ENCODE assay signal across 8 mouse cellular contexts in genomic region chr8:85433017-85433393, GRCm38 (mm10). TPM values are rescaled to one million over a fixed set of nuclear protein-coding genes. Genes with fewer than 3 reads are reported as not detected.
A peak's percentile ranks its signal among the peaks of the same experiment; 100 is the strongest.
DNase-seq lines count a peak whose midpoint lies in the region; ATAC-seq and TF ChIP-seq lines count a peak whose summit lies in the region.

No protein-coding gene starts in this region.

- no peak for TF ChIP-seq CTCF in bone marrow macrophage, adult 2 months (IDR thresholded peaks at IDR 0.05; ENCODE audit: low read depth, low read length)

- H3K9me3 ChIP-seq in heart, embryonic 14.5 days (ENCODE audit: control insufficient read depth, low read length) = no peaks in the 10 kb centered on the region
- no peaks in the 10 kb centered on the region for H3K9me3 ChIP-seq in hindbrain, embryonic 14.5 days (ENCODE audit: control insufficient read depth, low read length)
- no peaks in the 10 kb centered on the region for H3K9me3 ChIP-seq in midbrain, embryonic 11.5 days (ENCODE audit: control insufficient read depth, low read length)

- peak; percentile 10; the same call in 1 of the 2 replicates for ATAC-seq in heart, embryonic 14.5 days (ENCODE audit: insufficient number of reproducible peaks, insufficient read depth, low FRiP score, low read depth)
- peak; percentile 76 for ATAC-seq in hindbrain, embryonic 14.5 days (ENCODE audit: low FRiP score)
- peak; percentile 65 for ATAC-seq in midbrain, embryonic 11.5 days (ENCODE audit: low FRiP score)

- peak overlapping the region in 1 of 2 experiments; percentile 98; a peak in 3 of 4 replicates for H3K27ac ChIP-seq in heart, embryonic 14.5 days (replicated peaks in 1 of 2; ENCODE audit: control insufficient read depth in 1 of 2, insufficient read depth in 1 of 2, low read depth in 2 of 2, low read length in 2 of 2)
- H3K27ac ChIP-seq in bone marrow macrophage, adult 2 months (ENCODE audit: insufficient read depth, low read depth, low read length) = no peak overlapping the region
- peak overlapping the region; percentile 56 for H3K27ac ChIP-seq in hindbrain, embryonic 14.5 days
- H3K27ac ChIP-seq in midbrain, embryonic 11.5 days (ENCODE audit: low read depth, low read length) = no peak overlapping the region

- peak overlapping the region; percentile 61 for H3K4me2 ChIP-seq in heart, embryonic 14.5 days (ENCODE audit: low read length)
- H3K4me2 ChIP-seq in hindbrain, embryonic 14.5 days (replicated peaks) = peak overlapping the region; percentile 67
- H3K4me2 ChIP-seq in midbrain, embryonic 11.5 days = peak overlapping the region; percentile 52

- H3K4me3 ChIP-seq in heart, embryonic 14.5 days (ENCODE audit: control insufficient read depth in 1 of 2, insufficient read depth in 1 of 2, low read depth in 1 of 2, low read length in 2 of 2) = peak overlapping the region; percentile 91 to 99
- H3K4me3 ChIP-seq in bone marrow macrophage, adult 2 months (ENCODE audit: insufficient read depth, low read length) = peak overlapping the region; percentile 15; the same call in 1 of the 2 replicates
- H3K4me3 ChIP-seq in hindbrain, embryonic 14.5 days (replicated peaks; ENCODE audit: low read length) = peak overlapping the region; percentile 71
- H3K4me3 ChIP-seq in midbrain, embryonic 11.5 days (ENCODE audit: low read depth, low read length) = peak overlapping the region; percentile 72

- no peak for DNase-seq in heart, postnatal 36 days
- no peak for DNase-seq in hindbrain, embryonic 14.5 days (ENCODE audit: low spot score)
- no peak for DNase-seq in midbrain, embryonic 11.5 days (ENCODE audit: low spot score, missing footprints)
- no peak for DNase-seq in left cerebral cortex, adult 18-20 months (ENCODE audit: low spot score in 2 of 2)
- DNase-seq in gastrocnemius, postnatal 10 days = no peak
- DNase-seq in cerebellum, adult 9-11 months = no peak

- peaks cover 3 to 20% of the 10 kb centered on the region in 2 experiments for H3K4me1 ChIP-seq in heart, embryonic 14.5 days (ENCODE audit: control insufficient read depth in 2 of 2, insufficient read depth in 2 of 2, low read length in 2 of 2)
- H3K4me1 ChIP-seq in bone marrow macrophage, adult 2 months (ENCODE audit: control insufficient read depth, insufficient read depth, low read length) = peaks cover 14% of the 10 kb centered on the region
- peaks cover 21% of the 10 kb centered on the region for H3K4me1 ChIP-seq in hindbrain, embryonic 14.5 days (replicated peaks; ENCODE audit: control insufficient read depth, insufficient read depth, low read length)
- H3K4me1 ChIP-seq in midbrain, embryonic 11.5 days (ENCODE audit: control insufficient read depth, insufficient read depth, low read length) = peaks cover 20% of the 10 kb centered on the region

- H3K9ac ChIP-seq in heart, embryonic 14.5 days (ENCODE audit: low read length) = peak overlapping the region; percentile 60
- peak overlapping the region; percentile 54 for H3K9ac ChIP-seq in hindbrain, embryonic 14.5 days
- H3K9ac ChIP-seq in midbrain, embryonic 11.5 days (ENCODE audit: low read length) = peak overlapping the region; percentile 89

- WGBS in heart, embryonic 14.5 days = 3% methylated on average over 6 of the region's 6 CpGs
- 3% methylated on average over 6 of the region's 6 CpGs for WGBS in hindbrain, embryonic 14.5 days
- WGBS in midbrain, embryonic 11.5 days = 6% methylated on average over 6 of the region's 6 CpGs

- TF ChIP-seq POLR2A in bone marrow macrophage, adult 2 months (IDR thresholded peaks at IDR 0.05; ENCODE audit: borderline replicate concordance, low read depth, low read length) = no peak

- H3K27me3 ChIP-seq in heart, embryonic 14.5 days (ENCODE audit: control insufficient read depth, insufficient read depth, low read length) = no peaks in the 10 kb centered on the region
- H3K27me3 ChIP-seq in hindbrain, embryonic 14.5 days (ENCODE audit: control insufficient read depth, insufficient read depth, low read length) = no peaks in the 10 kb centered on the region
- H3K27me3 ChIP-seq in midbrain, embryonic 11.5 days (ENCODE audit: control insufficient read depth, insufficient read depth, low read length) = no peaks in the 10 kb centered on the region

- intact Hi-C loops in heart, postnatal 36 days (cut with DNase I) = no loop called here

- H3K36me3 ChIP-seq in heart, embryonic 14.5 days (ENCODE audit: control insufficient read depth, insufficient read depth, low read length) = no peaks in the 10 kb centered on the region
- no peaks in the 10 kb centered on the region for H3K36me3 ChIP-seq in hindbrain, embryonic 14.5 days (replicated peaks; ENCODE audit: control insufficient read depth, insufficient read depth)
- H3K36me3 ChIP-seq in midbrain, embryonic 11.5 days (ENCODE audit: control insufficient read depth, insufficient read depth, low read length) = no peaks in the 10 kb centered on the region

RNA-seq across cellular contexts. Expression of gene 4921524J17Rik, which starts 0.4 kb away (rescaled TPM):
- polyA plus RNA-seq in heart, embryonic 14.5 days (2014; fragmentation: Nextera tagmentation; extraction: Ambion mirVana) = 58.9 and 62.5 TPM in 2 replicates
- total RNA-seq in heart, postnatal 36 days (2021) = 10 to 100 TPM; 19.7 to 20.9 TPM
- 28.9 and 31.0 TPM in 2 replicates for polyA plus RNA-seq in bone marrow macrophage, adult 2 months (2012; ENCODE audit: insufficient read depth, insufficient read length, missing spikeins)
- polyA plus RNA-seq in hindbrain, embryonic 14.5 days (2014; fragmentation: Nextera tagmentation; extraction: Ambion mirVana) = 35.7 and 46.9 TPM in 2 replicates
- 43.8 and 48.9 TPM in 2 replicates for polyA plus RNA-seq in midbrain, embryonic 11.5 days (2014; fragmentation: Nextera tagmentation; extraction: Ambion mirVana)
- 10 to 100 TPM; 11.4 to 13.2 TPM for total RNA-seq in left cerebral cortex, adult 18-20 months (2021)
- total RNA-seq in gastrocnemius, postnatal 10 days (2021) = 10 to 100 TPM; 14.9 to 17.9 TPM

RNA-seq across cellular contexts. Expression of gene Mylk3, which starts 46.9 kb away (rescaled TPM):
- 244 and 271 TPM in 2 replicates for polyA plus RNA-seq in heart, embryonic 14.5 days (2014; fragmentation: Nextera tagmentation; extraction: Ambion mirVana)
- total RNA-seq in heart, postnatal 36 days (2021) = 100 to 1,000 TPM; 418 to 460 TPM
- polyA plus RNA-seq in bone marrow macrophage, adult 2 months (2012; ENCODE audit: insufficient read depth, insufficient read length, missing spikeins) = not detected in 2 replicates
- 0.25 and 0.27 TPM in 2 replicates for polyA plus RNA-seq in hindbrain, embryonic 14.5 days (2014; fragmentation: Nextera tagmentation; extraction: Ambion mirVana)
- polyA plus RNA-seq in midbrain, embryonic 11.5 days (2014; fragmentation: Nextera tagmentation; extraction: Ambion mirVana) = 1.7 and 2.1 TPM in 2 replicates
- 1 to 10 TPM; 4.5 to 6.2 TPM for total RNA-seq in left cerebral cortex, adult 18-20 months (2021)
- total RNA-seq in gastrocnemius, postnatal 10 days (2021) = 1 to 10 TPM in 1 of 2 experiments, under 1 TPM in 1; 0.94 to 1.3 TPM

RNA-seq across cellular contexts. Expression of gene Gpt2, which starts 59.4 kb away (rescaled TPM):
- 6.3 and 7.7 TPM in 2 replicates for polyA plus RNA-seq in heart, embryonic 14.5 days (2014; fragmentation: Nextera tagmentation; extraction: Ambion mirVana)
- total RNA-seq in heart, postnatal 36 days (2021) = 10 to 100 TPM; 37.8 to 41.5 TPM
- polyA plus RNA-seq in bone marrow macrophage, adult 2 months (2012; ENCODE audit: insufficient read depth, insufficient read length, missing spikeins) = 6.1 and 7.4 TPM in 2 replicates
- polyA plus RNA-seq in hindbrain, embryonic 14.5 days (2014; fragmentation: Nextera tagmentation; extraction: Ambion mirVana) = 56.7 and 67.1 TPM in 2 replicates
- polyA plus RNA-seq in midbrain, embryonic 11.5 days (2014; fragmentation: Nextera tagmentation; extraction: Ambion mirVana) = 36.5 and 38.1 TPM in 2 replicates
- total RNA-seq in left cerebral cortex, adult 18-20 months (2021) = 10 to 100 TPM; 52.6 to 58.0 TPM
- 10 to 100 TPM; 51.8 to 58.5 TPM for total RNA-seq in gastrocnemius, postnatal 10 days (2021)

Comparison
In these comparisons a context has a peak if more than half of its experiments do, and no peak if none do; other contexts are left out.
1. ATAC-seq: peak in every context shown above with its lines; median percentile 76 in hindbrain, embryonic 14.5 days; 65 in midbrain, embryonic 11.5 days; 10 in heart, embryonic 14.5 days.
2. H3K4me3 ChIP-seq: peak in every context shown above with its lines; median percentile 95 in heart, embryonic 14.5 days; 72 in midbrain, embryonic 11.5 days; 71 in hindbrain, embryonic 14.5 days; 15 in bone marrow macrophage, adult 2 months.
3. RNA of gene Mylk3, which starts 46.9 kb away (polyA plus RNA-seq): 244 to 271 TPM in heart, embryonic 14.5 days; 1.7 to 2.1 TPM in midbrain, embryonic 11.5 days, 0.25 to 0.27 TPM in hindbrain, embryonic 14.5 days and not detected in bone marrow macrophage, adult 2 months; every median in the first group is over 10 times any median in the second.
4. Peak in every context shown above with its lines, with median percentiles within 50 percentile points of each other: H3K4me2 ChIP-seq and H3K9ac ChIP-seq.